Comparison of ENCODE assay signal across 8 mouse cellular contexts in genomic region chr12:76195912-76196708, GRCm38 (mm10). TPM values are rescaled to one million over a fixed set of nuclear protein-coding genes. Genes with fewer than 3 reads are reported as not detected.
DNase-seq lines count a peak whose midpoint lies in the region; ATAC-seq and TF ChIP-seq lines count a peak whose summit lies in the region.

No protein-coding gene starts in this region.

- peak; percentile 77 for DNase-seq in CD4-positive helper T cell, adult 2 months (ENCODE audit: low read depth, low spot score)
- peak; percentile 30 for DNase-seq in c-Kit-negative CD71-positive TER-119-positive erythroid progenitor cells, embryonic 14.5 days (ENCODE audit: low read depth, low spot score)
- DNase-seq in liver, adult 2 months (ENCODE audit: extremely low read depth, low read depth, low spot score) = peak; percentile 77
- peak; percentile 80 to 82 for DNase-seq in spleen, postnatal 36 days (ENCODE audit: low spot score in 2 of 2)

- no peak for TF ChIP-seq POLR2A in liver, adult 2 months (IDR thresholded peaks at IDR 0.05; ENCODE audit: extremely low read depth, insufficient read depth, low read length)

- TF ChIP-seq CTCF in liver, adult 2 months (IDR thresholded peaks at IDR 0.05; ENCODE audit: low read depth, low read length) = no peak

- peak overlapping the region; percentile 52 for H3K9ac ChIP-seq in heart, embryonic 12.5 days
- peak overlapping the region; percentile 45 for H3K9ac ChIP-seq in kidney, embryonic 15.5 days
- peak overlapping the region; percentile 19 for H3K9ac ChIP-seq in liver, adult 2 months (ENCODE audit: low read depth, low read length)

- H3K27ac ChIP-seq in heart, embryonic 12.5 days (ENCODE audit: poor library complexity, severe bottlenecking) = 0 out of 2 replicates have a peak overlapping the region, but pooled peaks have one; percentile 44
- peak overlapping the region; percentile 69 for H3K27ac ChIP-seq in kidney, embryonic 15.5 days
- H3K27ac ChIP-seq in liver, adult 2 months (replicated peaks; ENCODE audit: insufficient read depth, low read depth, low read length) = no peak overlapping the region

- no peaks in the 10 kb centered on the region for H3K79me2 ChIP-seq in liver, adult 2 months (ENCODE audit: control insufficient read depth, insufficient read depth, low read length)

- peak overlapping the region; percentile 90 for H3K4me2 ChIP-seq in heart, embryonic 12.5 days
- peak overlapping the region; percentile 84 for H3K4me2 ChIP-seq in kidney, embryonic 15.5 days

- WGBS in heart, embryonic 12.5 days = 2% methylated on average over 22 of the region's 22 CpGs
- 2% methylated on average over 22 of the region's 22 CpGs for WGBS in kidney, embryonic 15.5 days
- 1% methylated on average over 22 of the region's 22 CpGs for WGBS in liver, adult 2 months

- H3K36me3 ChIP-seq in heart, embryonic 12.5 days = no peaks in the 10 kb centered on the region
- no peaks in the 10 kb centered on the region for H3K36me3 ChIP-seq in kidney, embryonic 15.5 days
- no peaks in the 10 kb centered on the region for H3K36me3 ChIP-seq in liver, adult 2 months (ENCODE audit: control insufficient read depth, insufficient read depth, low read length)

- peak; percentile 89 for ATAC-seq in erythroid progenitor cell, adult 5-6 weeks (replicated peaks; ENCODE audit: low FRiP score, poor library complexity, severe bottlenecking)
- peak; percentile 88 for ATAC-seq in heart, embryonic 12.5 days (ENCODE audit: insufficient number of reproducible peaks, low FRiP score)
- peak; percentile 93 for ATAC-seq in kidney, embryonic 15.5 days (replicated peaks; ENCODE audit: low FRiP score)
- ATAC-seq in monocyte, adult 5-6 weeks (replicated peaks; ENCODE audit: insufficient number of reproducible peaks, low FRiP score, low TSS enrichment, poor library complexity, severe bottlenecking) = peak; percentile 66; the same call in 1 of the 2 replicates

- H3K27me3 ChIP-seq in heart, embryonic 12.5 days (replicated peaks) = peaks cover 5% of the 10 kb centered on the region; the same call in 1 of the 2 replicates
- peaks cover 18% of the 10 kb centered on the region; the same call in 1 of the 2 replicates for H3K27me3 ChIP-seq in kidney, embryonic 15.5 days
- no peaks in the 10 kb centered on the region for H3K27me3 ChIP-seq in liver, adult 2 months (ENCODE audit: control insufficient read depth, insufficient read depth, low read length)

- no peaks in the 10 kb centered on the region for H3K9me3 ChIP-seq in heart, embryonic 12.5 days (replicated peaks)
- no peaks in the 10 kb centered on the region for H3K9me3 ChIP-seq in kidney, embryonic 15.5 days (replicated peaks)

- H3K4me1 ChIP-seq in heart, embryonic 12.5 days (replicated peaks) = no peaks in the 10 kb centered on the region
- peaks cover 22% of the 10 kb centered on the region for H3K4me1 ChIP-seq in kidney, embryonic 15.5 days
- H3K4me1 ChIP-seq in liver, adult 2 months (ENCODE audit: control insufficient read depth, insufficient read depth, low read length) = peaks cover 7% of the 10 kb centered on the region; the same call in 1 of the 2 replicates

- peak overlapping the region; percentile 41 for H3K4me3 ChIP-seq in heart, embryonic 12.5 days
- H3K4me3 ChIP-seq in kidney, embryonic 15.5 days (replicated peaks) = peak overlapping the region; percentile 36
- peak overlapping the region; percentile 3; the same call in 1 of the 2 replicates for H3K4me3 ChIP-seq in liver, adult 2 months (ENCODE audit: insufficient read depth, low read depth, low read length)

RNA-seq across cellular contexts. Expression of gene Esr2, which starts 19.1 kb away (rescaled TPM):
- total RNA-seq in erythroid progenitor cell, adult 5-6 weeks (2015; ENCODE audit: low replicate concordance) = not detected in 2 replicates
- total RNA-seq in erythroid progenitor cell, adult 5-6 weeks (2017; ENCODE audit: low replicate concordance) = not detected in 2 replicates
- polyA plus RNA-seq in heart, embryonic 12.5 days (2016; fragmentation: Nextera tagmentation; extraction: Ambion mirVana) = 0.36 and 0.46 TPM in 2 replicates
- 0.44 and 0.71 TPM in 2 replicates for polyA plus RNA-seq in kidney, embryonic 15.5 days (2015; fragmentation: Nextera tagmentation; extraction: Ambion mirVana)
- not detected in 2 replicates for total RNA-seq in liver, adult 2 months (2014; rRNA removed)
- not detected in 2 replicates for polyA plus RNA-seq in liver, adult 2 months (2012; rRNA removed)
- not detected in 3 replicates for total RNA-seq in monocyte, adult 5-6 weeks (2017)

RNA-seq across cellular contexts. Expression of gene Tex21, which starts 50.4 kb away (rescaled TPM):
- total RNA-seq in erythroid progenitor cell, adult 5-6 weeks (2015; ENCODE audit: low replicate concordance) = not detected in 2 replicates
- not detected in 2 replicates for total RNA-seq in erythroid progenitor cell, adult 5-6 weeks (2017; ENCODE audit: low replicate concordance)
- polyA plus RNA-seq in heart, embryonic 12.5 days (2016; fragmentation: Nextera tagmentation; extraction: Ambion mirVana) = 0.15 and 0.23 TPM in 2 replicates
- polyA plus RNA-seq in kidney, embryonic 15.5 days (2015; fragmentation: Nextera tagmentation; extraction: Ambion mirVana) = not detected in 2 replicates
- total RNA-seq in liver, adult 2 months (2014; rRNA removed) = not detected in 2 replicates
- polyA plus RNA-seq in liver, adult 2 months (2012; rRNA removed) = not detected in 2 replicates
- 1.3 TPM in 1 of 3 replicates, not detected in the others for total RNA-seq in monocyte, adult 5-6 weeks (2017)

RNA-seq across cellular contexts. Expression of gene Mthfd1, which starts 59.0 kb away (rescaled TPM):
- total RNA-seq in erythroid progenitor cell, adult 5-6 weeks (2015; ENCODE audit: low replicate concordance) = 27.2 and 36.0 TPM in 2 replicates
- 20.8 and 32.0 TPM in 2 replicates for total RNA-seq in erythroid progenitor cell, adult 5-6 weeks (2017; ENCODE audit: low replicate concordance)
- polyA plus RNA-seq in heart, embryonic 12.5 days (2016; fragmentation: Nextera tagmentation; extraction: Ambion mirVana) = 48.0 and 48.6 TPM in 2 replicates
- 100 and 103 TPM in 2 replicates for polyA plus RNA-seq in kidney, embryonic 15.5 days (2015; fragmentation: Nextera tagmentation; extraction: Ambion mirVana)
- 188 and 211 TPM in 2 replicates for total RNA-seq in liver, adult 2 months (2014; rRNA removed)
- polyA plus RNA-seq in liver, adult 2 months (2012; rRNA removed) = 112 and 121 TPM in 2 replicates
- 16.1 to 31.0 TPM (median 19.5 TPM) in 3 replicates for total RNA-seq in monocyte, adult 5-6 weeks (2017)

Comparison
In these comparisons a context has a peak if more than half of its experiments do, and no peak if none do; other contexts are left out.
1. DNase-seq: peak in every context shown above with its lines; median percentile 81 in spleen, postnatal 36 days; 77 in CD4-positive helper T cell, adult 2 months; 77 in liver, adult 2 months; 30 in c-Kit-negative CD71-positive TER-119-positive erythroid progenitor cells, embryonic 14.5 days.